Mouse (Mus musculus) c-Kit-positive CD71-negative TER-119-negative erythroid progenitor cells, embryonic 14.5 days (primary cell): ENCODE results near the gene Ehd2.
A peak's percentile ranks its signal among the peaks of the same experiment; 100 is the strongest.
"Not testable (repeated sequence)": the region's sequence is repeated elsewhere in the genome, so short reads cannot be mapped to it uniquely, and the experiment has no call there.

Experiments
- DNase-seq: peaks from one replicate; pipeline ENCODE4 v3.0.0-alpha.2; 2013; ENCODE audit warnings: low read depth

The Ehd2 gene

GRCm38 (mm10) chr7:15945721-15946536 lies 21.4 kb downstream of the Ehd2 start, which contains the start of gene Nop53:
Gene Nop53 (minus strand): TSS chr7:15946074.
- DNase-seq = peak; percentile 98

- DNase-seq = no peak
Measured at GRCm38 (mm10) chr7:15945211-15945610, 22.2 kb downstream of the Ehd2 start.

- DNase-seq = no peak
Measured at GRCm38 (mm10) chr7:15944311-15944710, 23.1 kb downstream of the Ehd2 start.

- no peak for DNase-seq
Measured at GRCm38 (mm10) chr7:15938621-15939020, 28.7 kb downstream of the Ehd2 start.

- DNase-seq = no peak
Measured at GRCm38 (mm10) chr7:15937491-15937890, 29.9 kb downstream of the Ehd2 start.

GRCm38 (mm10) chr7:15933437-15934359 lies 33.7 kb downstream of the Ehd2 start:
- no peak for DNase-seq

GRCm38 (mm10) chr7:15931635-15932034 lies 35.7 kb downstream of the Ehd2 start:
- no peak for DNase-seq

GRCm38 (mm10) chr7:15930543-15930942 lies 36.8 kb downstream of the Ehd2 start:
- no peak for DNase-seq

- DNase-seq = peak; percentile 60
Measured at GRCm38 (mm10) chr7:15929910-15930309, 37.5 kb downstream of the Ehd2 start.

- DNase-seq = peak; percentile 74
Measured at GRCm38 (mm10) chr7:15922220-15922773, 45.1 kb downstream of the Ehd2 start, which contains the start of gene Selenow. Gene Selenow (minus strand): TSS chr7:15922402.

GRCm38 (mm10) chr7:15921796-15922195 lies 45.6 kb downstream of the Ehd2 start:
- DNase-seq = no peak

- DNase-seq = no peak
Measured at GRCm38 (mm10) chr7:15920645-15921190, 46.6 kb downstream of the Ehd2 start.

- no peak for DNase-seq
Measured at GRCm38 (mm10) chr7:15919947-15920346, 47.4 kb downstream of the Ehd2 start.

- no peak for DNase-seq
Measured at GRCm38 (mm10) chr7:15918371-15918770, 49.0 kb downstream of the Ehd2 start.

GRCm38 (mm10) chr7:15916996-15917395 lies 50.4 kb downstream of the Ehd2 start:
- no peak for DNase-seq

- DNase-seq = no peak
Measured at GRCm38 (mm10) chr7:15916134-15916723, 51.1 kb downstream of the Ehd2 start.

- not testable (repeated sequence) for DNase-seq
Measured at GRCm38 (mm10) chr7:15915695-15916094, 51.7 kb downstream of the Ehd2 start.

GRCm38 (mm10) chr7:15914751-15915150 lies 52.6 kb downstream of the Ehd2 start:
- DNase-seq = no peak

GRCm38 (mm10) chr7:15914252-15914651 lies 53.1 kb downstream of the Ehd2 start:
- DNase-seq = peak; percentile 48

GRCm38 (mm10) chr7:15912183-15912582 lies 55.2 kb downstream of the Ehd2 start:
- peak; percentile 75 for DNase-seq

- no peak for DNase-seq
Measured at GRCm38 (mm10) chr7:15910521-15910920, 56.8 kb downstream of the Ehd2 start.
